In genomic region chr19:34878603-34879541, GRCm38 (mm10) we compare ENCODE assay signal across 8 mouse cellular contexts. TPM values are rescaled to one million over a fixed set of nuclear protein-coding genes. Genes with fewer than 3 reads are reported as not detected.
DNase-seq lines count a peak whose midpoint lies in the region; ATAC-seq lines count a peak whose summit lies in the region.

Gene Pank1, minus strand, starts transcription at chr19:34879455.

- WGBS in hindbrain, embryonic 11.5 days = under 1% methylated on average over 67 of the region's 96 CpGs

- H3K27ac ChIP-seq in hindbrain, embryonic 11.5 days (ENCODE audit: low read depth, low read length) = peak within 1 kb of the TSS; percentile 97

- H3K9me3 ChIP-seq in hindbrain, embryonic 11.5 days (ENCODE audit: control insufficient read depth, low read length) = no peaks in the 10 kb centered on the region

- peak within 1 kb of the TSS; percentile 78 for H3K4me3 ChIP-seq in hindbrain, embryonic 11.5 days (ENCODE audit: low read depth, low read length)

- H3K27me3 ChIP-seq in hindbrain, embryonic 11.5 days (ENCODE audit: control insufficient read depth, insufficient read depth, low read length) = no peaks in the 10 kb centered on the region

- peak; percentile 59 for DNase-seq in MEL-GATA-1-ER (ENCODE audit: extremely low read depth, low read depth)
- peak; percentile 79 for DNase-seq in cerebellum, adult 18-20 months
- peak; percentile 55 to 82 for DNase-seq in frontal cortex, adult 2 months (ENCODE audit: extremely low spot score in 1 of 2, low spot score in 1 of 2)
- DNase-seq in hindbrain, embryonic 11.5 days (ENCODE audit: low spot score) = peak; percentile 80
- peak; percentile 78 to 80 for DNase-seq in layer of hippocampus, postnatal 14 days (ENCODE audit: low spot score in 2 of 2)
- peak; percentile 78 for DNase-seq in lung, postnatal 10 days
- DNase-seq in retina, embryonic 14.5 days (ENCODE audit: low spot score) = peak; percentile 75
- DNase-seq in thymus, postnatal 36 days = peak; percentile 69 to 70

- H3K4me2 ChIP-seq in hindbrain, embryonic 11.5 days (replicated peaks; ENCODE audit: low read depth, low read length) = peak within 1 kb of the TSS; percentile 74

- H3K9ac ChIP-seq in hindbrain, embryonic 11.5 days (ENCODE audit: low read depth, low read length) = peak within 1 kb of the TSS; percentile 91

- H3K36me3 ChIP-seq in hindbrain, embryonic 11.5 days (ENCODE audit: control insufficient read depth, insufficient read depth, low read length) = no peaks in the 10 kb centered on the region

- no peaks in the 10 kb centered on the region for H3K4me1 ChIP-seq in hindbrain, embryonic 11.5 days (replicated peaks; ENCODE audit: control insufficient read depth, insufficient read depth, low read length)

- ATAC-seq in hindbrain, embryonic 11.5 days (ENCODE audit: low FRiP score) = peak; percentile 81

RNA-seq across cellular contexts. Expression of gene Pank1, which starts in this region (rescaled TPM):
- 7.5 and 8.4 TPM in 2 replicates for polyA plus RNA-seq in frontal cortex, adult 2 months (2012; rRNA removed)
- 8.1 and 12.5 TPM in 2 replicates for polyA plus RNA-seq in hindbrain, embryonic 11.5 days (2014; fragmentation: Nextera tagmentation; extraction: Ambion mirVana)
- 10 to 100 TPM; 19.2 to 21.4 TPM for total RNA-seq in layer of hippocampus, postnatal 14 days (2021)

Comparison
In these comparisons a context has a peak if more than half of its experiments do, and no peak if none do; other contexts are left out.
1. Peak in every context shown above with its lines: DNase-seq, ATAC-seq, H3K4me3 ChIP-seq and H3K27ac ChIP-seq.